Mouse (Mus musculus) gastrocnemius, postnatal 14 days (tissue): ENCODE results near the gene Mbnl2. TPM values are rescaled to one million over a fixed set of nuclear protein-coding genes. Genes with fewer than 3 reads are reported as not detected.

Source experiments
- DNase-seq: peaks from one replicate; pipeline ENCODE4 v3.0.0; 2021; ENCODE audit warnings: mixed read lengths
- intact Hi-C: fragments of 180-260 bp; cut with DNase I; formaldehyde crosslinking; loops from one replicate; pipeline ENCODE4 v1.15.1; 2025; ENCODE audit warnings: low total_unique reads
- total RNA-seq, 2 experiments: library from RNA; stranded (reverse); gene quantifications; 2 replicates each; pipeline ENCODE4 v1.2.3; 2021

Gene Mbnl2
- total RNA-seq, 2 experiments from 2014 or later = 232 to 277 TPM

- DNase-seq = no peak
- intact Hi-C loops = no loop called here
These were observed 20.1 kb downstream of the Mbnl2 start for GRCm38 (mm10) chr14:120295355-120296220.

- peak; percentile 78 for DNase-seq
- intact Hi-C loops = no loop called here
These were observed 20.9 kb downstream of the Mbnl2 start for GRCm38 (mm10) chr14:120296231-120297006.

GRCm38 (mm10) chr14:120297137-120297749, 21.8 kb downstream of the Mbnl2 start:
- DNase-seq = no peak
- intact Hi-C loops = no loop called here

GRCm38 (mm10) chr14:120297833-120298232, 22.4 kb downstream of the Mbnl2 start:
- intact Hi-C loops = no loop called here

GRCm38 (mm10) chr14:120298439-120298838, 23.0 kb downstream of the Mbnl2 start:
- DNase-seq = no peak
- intact Hi-C loops = no loop called here

More at GRCm38 (mm10) chr14:120297833-120298232, 22.4 kb downstream of the Mbnl2 start:
- no peak for DNase-seq

GRCm38 (mm10) chr14:120299716-120300115, 24.2 kb downstream of the Mbnl2 start:
- DNase-seq = no peak

GRCm38 (mm10) chr14:120300191-120300590, 24.7 kb downstream of the Mbnl2 start:
- DNase-seq = no peak
- intact Hi-C loops = no loop called here

More at GRCm38 (mm10) chr14:120299716-120300115, 24.2 kb downstream of the Mbnl2 start:
- intact Hi-C loops = no loop called here

- intact Hi-C loops = no loop called here
- DNase-seq = no peak
These were observed 25.3 kb downstream of the Mbnl2 start for GRCm38 (mm10) chr14:120300814-120301213.

GRCm38 (mm10) chr14:120302913-120303548, 27.6 kb downstream of the Mbnl2 start:
- peak; percentile 37 for DNase-seq
- intact Hi-C loops = no loop called here

- no peak for DNase-seq
- intact Hi-C loops = no loop called here
These were observed 30.8 kb downstream of the Mbnl2 start for GRCm38 (mm10) chr14:120306229-120306628.

- intact Hi-C loops = no loop called here
- no peak for DNase-seq
These were observed 31.9 kb downstream of the Mbnl2 start for GRCm38 (mm10) chr14:120307356-120307755.

- intact Hi-C loops = no loop called here
- DNase-seq = peak; percentile 41
These were observed 32.5 kb downstream of the Mbnl2 start for GRCm38 (mm10) chr14:120307963-120308362.

- intact Hi-C loops = no loop called here
- no peak for DNase-seq
These were observed 34.2 kb downstream of the Mbnl2 start for GRCm38 (mm10) chr14:120309691-120310090.

GRCm38 (mm10) chr14:120311330-120312097, 36.0 kb downstream of the Mbnl2 start:
- intact Hi-C loops = no loop called here
- no peak for DNase-seq

- no peak for DNase-seq
- intact Hi-C loops = no loop called here
These were observed 37.4 kb downstream of the Mbnl2 start for GRCm38 (mm10) chr14:120312661-120313406.

- intact Hi-C loops = no loop called here
- DNase-seq = no peak
These were observed 38.0 kb downstream of the Mbnl2 start for GRCm38 (mm10) chr14:120313466-120313865.

- no peak for DNase-seq
- intact Hi-C loops = no loop called here
These were observed 40.3 kb downstream of the Mbnl2 start for GRCm38 (mm10) chr14:120315721-120316120.

GRCm38 (mm10) chr14:120318326-120318935, 43.0 kb downstream of the Mbnl2 start:
- intact Hi-C loops = no loop called here
- DNase-seq = no peak
